Mouse (Mus musculus) forebrain, embryonic 14.5 days (tissue): ENCODE data around the gene Hectd1. TPM values are rescaled to one million over a fixed set of nuclear protein-coding genes. Genes with fewer than 3 reads are reported as not detected.

Experiments
- ATAC-seq: fragments of 200-750 bp; cut with Nextera tagmentation; 2 replicates; pipeline ENCODE4 v1.8.0; 2017; ENCODE audit warnings: mild to moderate bottlenecking, moderate library complexity
- DNase-seq: peaks from one replicate; pipeline ENCODE4 v3.0.0-alpha.2; 2015; ENCODE audit warnings: low spot score
- H3K27ac ChIP-seq: fragments of 300-500 bp; sonication (generic); 2 replicates; pipeline ENCODE4 v1.5.1; 2014; ENCODE audit warnings: low read depth, mild to moderate bottlenecking, control low read depth, low read length, moderate library complexity
- H3K27me3 ChIP-seq: fragments of 300-500 bp; sonication (generic); replicated peaks from 2 replicates; pipeline ENCODE4 v1.6.1; 2014; ENCODE audit warnings: low read length, control low read depth, mixed read lengths; ENCODE audit not compliant: control insufficient read depth, insufficient read depth
- H3K36me3 ChIP-seq: fragments of 300-500 bp; sonication (generic); 2 replicates; pipeline ENCODE4 v1.6.1; 2014; ENCODE audit warnings: low read length, control low read depth; ENCODE audit not compliant: control insufficient read depth, insufficient read depth
- H3K4me1 ChIP-seq: fragments of 300-500 bp; sonication (generic); 2 replicates; pipeline ENCODE4 v1.6.1; 2014; ENCODE audit warnings: antibody characterized with exemption, low read length, control low read depth; ENCODE audit not compliant: control insufficient read depth, insufficient read depth
- H3K4me2 ChIP-seq: fragments of 300-500 bp; sonication (generic); 2 replicates; pipeline ENCODE4 v1.6.1; 2014; ENCODE audit warnings: mild to moderate bottlenecking, control low read depth, low read length
- H3K4me3 ChIP-seq: fragments of 300-500 bp; sonication (generic); 2 replicates; pipeline ENCODE4 v1.5.1; 2014; ENCODE audit warnings: low read depth, low read length, control low read depth
- H3K9ac ChIP-seq: fragments of 300-500 bp; sonication (generic); 2 replicates; pipeline ENCODE4 v1.6.1; 2014; ENCODE audit warnings: mild to moderate bottlenecking, low read length, control low read depth, moderate library complexity
- H3K9me3 ChIP-seq: fragments of 300-500 bp; sonication (generic); replicated peaks from 2 replicates; pipeline ENCODE4 v1.6.1; 2016; ENCODE audit warnings: low read length, control low read depth, mixed read lengths; ENCODE audit not compliant: control insufficient read depth
- WGBS: fragments of 180-500 bp; shearing (Covaris S2); extraction: QIAGEN DNeasy Blood & Tissue Kit; methylation state at CpG from one replicate; pipeline ENCODE4 v1.1.7; 2014; 5-methylcytosine and 5-hydroxymethylcytosine counted together
- polyA plus RNA-seq: library from polyadenylated mRNA; unstranded; fragments of >200 nt; fragmentation: Nextera tagmentation; extraction: Ambion mirVana; gene quantifications from 2 replicates; pipeline ENCODE4 v1.2.1, GENCODE M21; 2014

The Hectd1 gene
- polyA plus RNA-seq, 1 experiment from 2014 or later = 31.1 TPM

DNA sequence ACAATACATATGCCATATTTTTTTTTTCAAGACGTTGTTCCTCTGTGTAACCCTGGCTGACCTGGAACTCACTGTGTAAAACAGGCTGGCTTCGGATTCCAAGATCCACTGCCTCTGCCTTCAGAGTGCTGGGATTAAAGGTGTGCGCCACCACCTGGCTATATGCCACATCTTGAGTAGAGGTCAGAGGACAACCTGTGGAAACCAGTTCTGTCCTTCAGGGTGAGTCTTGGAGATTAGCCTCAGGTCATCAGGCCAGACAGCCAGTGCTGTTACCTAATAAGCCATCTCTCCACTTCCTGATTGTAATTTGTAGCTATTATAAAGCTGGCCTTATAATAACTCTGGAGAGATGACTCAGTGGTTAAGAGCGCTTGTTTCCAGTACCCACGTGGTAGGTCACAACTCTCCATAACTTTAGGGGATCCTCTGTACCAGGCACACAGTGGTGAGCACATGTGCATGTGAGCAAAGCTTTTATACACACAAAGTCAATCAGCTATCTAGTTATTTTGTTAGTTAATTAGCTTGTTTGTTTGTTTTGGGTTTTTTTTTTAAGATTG lies 122.6 kb downstream of the Hectd1 start:
- WGBS = 82% methylated on average over 5 of the region's 5 CpGs
- 0 out of 2 replicates have a peak, but pooled peaks cover 4% of the 10 kb centered on the region for H3K36me3 ChIP-seq
- no peak for DNase-seq
- ATAC-seq = no peak
- no peaks in the 10 kb centered on the region for H3K27me3 ChIP-seq
- H3K4me3 ChIP-seq = no peak overlapping the region
- H3K9me3 ChIP-seq = no peaks in the 10 kb centered on the region
- H3K4me1 ChIP-seq = no peaks in the 10 kb centered on the region
- H3K27ac ChIP-seq = no peak overlapping the region
- no peak overlapping the region for H3K9ac ChIP-seq
- H3K4me2 ChIP-seq = no peak overlapping the region

DNA sequence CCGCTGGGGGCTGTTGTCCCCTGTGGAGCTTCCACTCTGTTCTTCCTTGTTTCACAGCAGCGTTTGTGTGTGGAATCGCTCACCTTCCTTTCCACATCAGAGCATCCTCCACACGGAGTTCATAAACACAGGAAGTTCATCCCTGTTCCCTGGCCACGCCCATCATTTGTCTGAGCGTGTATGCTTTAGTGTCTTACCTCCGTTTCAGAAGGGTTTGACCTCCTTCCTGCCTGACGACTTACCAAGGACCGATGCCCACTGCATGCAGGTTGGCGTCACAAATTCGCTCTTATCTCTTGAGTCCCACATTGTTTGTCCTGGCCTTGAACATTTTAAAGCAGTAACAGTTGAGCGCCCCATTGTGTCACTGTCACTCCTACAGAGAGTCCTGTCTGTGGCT lies 123.6 kb downstream of the Hectd1 start:
- no peak overlapping the region for H3K4me2 ChIP-seq
- H3K9me3 ChIP-seq = no peaks in the 10 kb centered on the region
- H3K27me3 ChIP-seq = no peaks in the 10 kb centered on the region
- WGBS = 85% methylated on average over 12 of the region's 12 CpGs
- 0 out of 2 replicates have a peak, but pooled peaks cover 4% of the 10 kb centered on the region for H3K36me3 ChIP-seq
- H3K9ac ChIP-seq = no peak overlapping the region
- no peak for DNase-seq
- H3K4me1 ChIP-seq = no peaks in the 10 kb centered on the region
- H3K27ac ChIP-seq = no peak overlapping the region
- no peak for ATAC-seq
- H3K4me3 ChIP-seq = no peak overlapping the region

DNA sequence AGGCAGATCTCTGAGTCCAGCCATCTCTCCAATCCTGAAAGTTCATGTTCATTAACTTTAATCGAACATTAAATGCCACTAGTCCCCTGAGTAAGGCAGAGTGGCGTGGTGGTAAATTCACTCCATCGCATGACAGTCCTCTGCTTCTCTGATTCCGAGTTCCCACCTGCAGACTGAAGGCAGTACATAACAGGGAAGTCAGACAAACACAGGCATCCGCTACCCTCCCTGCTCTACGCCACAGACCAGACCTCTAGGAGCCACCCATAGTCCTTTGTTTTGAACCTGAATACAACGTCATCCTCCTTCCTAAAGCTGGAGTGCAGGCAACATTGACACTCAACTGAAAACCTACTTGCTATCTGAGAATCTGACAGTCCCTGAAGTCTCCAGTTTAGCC lies 124.8 kb downstream of the Hectd1 start:
- 72% methylated on average over 7 of the region's 7 CpGs for WGBS
- no peak for ATAC-seq
- H3K36me3 ChIP-seq = 0 out of 2 replicates have a peak, but pooled peaks cover 4% of the 10 kb centered on the region

DNA sequence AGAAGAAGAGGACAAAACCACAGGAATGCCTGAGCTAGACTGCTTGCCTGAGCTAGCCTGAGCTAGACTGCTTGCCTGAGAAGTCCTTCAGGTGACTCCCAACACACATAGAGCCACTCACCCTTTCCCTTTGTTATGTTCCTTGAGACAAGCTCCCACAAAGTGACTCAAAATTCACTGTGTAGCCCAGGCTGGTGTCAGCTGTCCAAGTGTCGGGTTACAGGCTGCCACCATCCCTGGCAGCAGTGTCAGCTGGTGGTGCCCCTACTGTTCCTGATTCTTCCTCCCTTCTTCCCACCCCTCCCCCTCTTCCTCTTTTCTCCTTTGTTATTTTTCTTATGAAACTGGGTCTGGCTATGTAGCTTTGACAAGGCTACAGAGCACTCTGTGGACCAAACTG lies 125.5 kb downstream of the Hectd1 start:
- H3K27ac ChIP-seq = no peak overlapping the region
- H3K4me1 ChIP-seq = no peaks in the 10 kb centered on the region
- no peak overlapping the region for H3K9ac ChIP-seq
- DNase-seq = no peak
- H3K4me3 ChIP-seq = no peak overlapping the region
- no peaks in the 10 kb centered on the region for H3K9me3 ChIP-seq
- H3K36me3 ChIP-seq = 0 out of 2 replicates have a peak, but pooled peaks cover 4% of the 10 kb centered on the region
- 13% methylated on average over 1 of the region's 1 CpGs for WGBS
- H3K4me2 ChIP-seq = no peak overlapping the region
- no peaks in the 10 kb centered on the region for H3K27me3 ChIP-seq
- peak; percentile 40; the same call in 1 of the 2 replicates for ATAC-seq

More for the DNA sequence above, 124.8 kb downstream of the Hectd1 start:
- Histone ChIP-seq H3K9me3 (no peaks in the 10 kb centered on the region), H3K9ac (no peak overlapping the region), H3K27me3 (no peaks in the 10 kb centered on the region), H3K4me1 (no peaks in the 10 kb centered on the region), H3K4me2 (no peak overlapping the region), H3K27ac (no peak overlapping the region), H3K4me3 (no peak overlapping the region)
- no peak for DNase-seq

DNA sequence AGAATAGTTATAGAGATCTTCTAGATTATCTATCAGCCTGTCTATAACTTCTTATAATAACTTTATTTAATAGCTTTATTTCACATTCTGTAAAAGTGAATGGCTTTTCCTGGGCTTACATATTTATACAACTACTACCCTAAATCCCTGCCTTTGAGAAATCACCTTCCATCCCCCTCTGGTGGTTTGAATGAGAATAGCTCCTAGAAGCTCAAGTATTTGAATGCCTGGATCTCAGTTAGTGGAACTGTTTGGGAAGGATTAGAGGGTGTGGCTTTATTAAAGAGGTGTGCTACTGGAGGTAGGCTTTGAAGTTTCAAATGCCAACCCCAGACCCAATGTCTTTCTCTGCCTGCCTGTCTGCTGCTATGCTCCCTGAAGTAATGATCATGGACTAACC lies 127.6 kb downstream of the Hectd1 start:
- no peak for DNase-seq
- no peak overlapping the region for H3K4me2 ChIP-seq
- no peak for ATAC-seq

DNA sequence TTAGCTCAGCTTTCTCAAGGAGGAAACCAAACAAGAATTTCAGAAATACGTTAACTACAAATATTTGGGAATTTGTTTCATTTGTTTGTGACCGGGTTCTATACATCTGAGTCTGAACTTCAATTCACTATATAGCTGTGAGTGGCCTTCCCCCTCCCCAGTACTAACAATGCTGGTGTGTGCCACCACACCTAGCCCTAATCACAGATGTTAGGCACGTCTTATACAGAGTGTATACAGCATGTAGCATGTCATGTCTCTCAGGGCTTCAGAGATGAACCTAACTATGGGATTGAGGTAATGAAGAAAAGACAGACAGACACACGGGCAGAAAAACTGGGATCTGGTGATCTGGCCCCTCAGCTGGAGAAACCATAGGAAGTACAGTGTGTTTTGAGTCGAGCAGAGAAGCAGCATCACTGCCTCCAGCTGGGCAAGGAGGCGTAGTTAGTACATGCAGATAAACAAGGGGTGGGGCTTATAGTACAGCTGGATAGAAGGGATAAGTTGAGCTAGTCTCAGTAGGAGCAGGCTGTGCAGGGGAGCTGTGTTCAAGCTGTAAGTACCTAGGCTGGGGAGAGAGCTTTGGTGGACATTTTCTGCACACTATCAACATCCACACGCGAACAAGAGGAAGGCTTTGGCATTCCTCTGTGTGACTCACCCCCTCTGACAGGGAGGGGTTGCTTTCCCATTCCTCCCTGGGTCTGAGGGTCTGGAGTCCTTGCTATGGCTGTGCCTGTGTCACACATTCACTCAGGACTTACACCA lies 129.5 kb downstream of the Hectd1 start:
- WGBS = 58% methylated on average over 8 of the region's 8 CpGs
- Histone ChIP-seq H3K4me3 (no peak overlapping the region), H3K36me3 (no peaks in the 10 kb centered on the region), H3K4me2 (no peak overlapping the region), H3K27me3 (no peaks in the 10 kb centered on the region), H3K27ac (no peak overlapping the region), H3K4me1 (no peaks in the 10 kb centered on the region), H3K9me3 (no peaks in the 10 kb centered on the region), H3K9ac (no peak overlapping the region)
- ATAC-seq = 0 out of 2 replicates have a peak, but pooled peaks have one; percentile 32
- no peak for DNase-seq

More for the DNA sequence above, 127.6 kb downstream of the Hectd1 start:
- Histone ChIP-seq H3K9me3 (no peaks in the 10 kb centered on the region), H3K4me1 (no peaks in the 10 kb centered on the region), H3K36me3 (0 out of 2 replicates have a peak, but pooled peaks cover 4% of the 10 kb centered on the region), H3K27me3 (no peaks in the 10 kb centered on the region), H3K27ac (no peak overlapping the region), H3K9ac (no peak overlapping the region), H3K4me3 (no peak overlapping the region)

DNA sequence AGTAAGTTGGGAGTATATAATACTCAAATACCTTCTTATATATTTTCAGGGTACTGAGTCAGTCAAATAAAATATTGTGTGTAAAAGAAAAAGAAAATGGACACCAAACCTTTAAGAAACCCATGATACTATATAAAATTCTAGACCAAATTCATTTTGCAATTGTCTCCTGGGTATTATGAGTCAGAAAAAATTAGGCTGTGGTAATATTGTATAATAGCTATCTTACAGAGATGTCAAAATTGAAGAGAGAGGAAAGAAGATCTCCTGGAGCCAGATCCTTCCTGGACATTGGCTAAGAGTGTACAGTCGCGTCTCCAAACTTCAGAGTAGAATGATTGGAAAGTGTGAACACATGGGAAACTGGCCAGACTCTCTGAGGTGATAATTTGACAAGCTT lies 133.2 kb downstream of the Hectd1 start:
- no peak for DNase-seq
- no peaks in the 10 kb centered on the region for H3K27me3 ChIP-seq
- H3K36me3 ChIP-seq = no peaks in the 10 kb centered on the region
- H3K4me1 ChIP-seq = no peaks in the 10 kb centered on the region
- no peak overlapping the region for H3K9ac ChIP-seq
- no peak overlapping the region for H3K4me3 ChIP-seq
- no peaks in the 10 kb centered on the region for H3K9me3 ChIP-seq
- no peak overlapping the region for H3K4me2 ChIP-seq
- no peak overlapping the region for H3K27ac ChIP-seq
- ATAC-seq = no peak
- WGBS = 90% methylated on average over 2 of the region's 2 CpGs

DNA sequence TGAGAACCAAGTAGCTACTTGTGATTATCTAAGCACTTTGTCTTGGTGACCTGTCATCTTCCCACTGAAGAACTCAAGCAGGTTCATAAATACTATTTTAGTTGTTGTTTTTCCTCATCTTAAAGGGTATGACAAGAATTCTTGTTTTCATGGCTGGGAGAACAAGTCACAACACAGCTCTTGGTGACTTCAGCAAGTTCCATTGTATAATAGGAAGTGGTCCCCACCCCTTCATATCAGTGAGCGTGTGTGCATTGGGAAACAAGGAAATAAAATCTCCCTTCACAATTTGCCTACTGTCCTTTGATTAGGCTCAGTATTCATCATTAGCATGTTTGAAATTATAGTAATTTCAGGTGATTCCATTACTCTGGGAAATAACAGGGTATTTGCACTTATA lies 134.4 kb downstream of the Hectd1 start:
- Histone ChIP-seq H3K9ac (no peak overlapping the region), H3K27ac (no peak overlapping the region), H3K36me3 (no peaks in the 10 kb centered on the region), H3K4me1 (no peaks in the 10 kb centered on the region), H3K27me3 (no peaks in the 10 kb centered on the region), H3K4me3 (no peak overlapping the region), H3K9me3 (no peaks in the 10 kb centered on the region), H3K4me2 (no peak overlapping the region)
- WGBS = 93% methylated on average over 1 of the region's 1 CpGs
- ATAC-seq (no peak), DNase-seq (no peak)

DNA sequence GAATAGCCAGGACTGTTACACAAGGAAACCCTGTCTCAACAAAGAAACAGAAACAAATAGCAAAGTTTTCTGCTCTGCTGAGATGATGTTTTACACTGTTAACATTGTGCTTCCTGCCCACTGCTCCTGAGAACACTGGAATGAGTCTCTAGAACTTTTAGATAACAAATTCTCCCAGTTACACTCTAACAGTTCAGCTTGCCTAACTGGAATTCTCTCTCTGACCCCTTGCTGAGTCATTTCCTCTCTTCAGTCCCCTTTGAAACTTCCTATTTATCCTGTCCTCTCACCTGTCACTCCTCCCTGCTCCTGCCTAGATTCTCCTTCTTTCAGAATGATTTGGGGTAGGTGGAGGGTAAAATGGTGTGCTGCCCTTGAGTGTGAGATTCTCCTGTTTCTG lies 135.2 kb downstream of the Hectd1 start:
- no peaks in the 10 kb centered on the region for H3K27me3 ChIP-seq
- DNase-seq (no peak), ATAC-seq (no peak)
- no peak overlapping the region for H3K27ac ChIP-seq
- peaks cover 5% of the 10 kb centered on the region for H3K4me1 ChIP-seq
- no peaks in the 10 kb centered on the region for H3K36me3 ChIP-seq
- no peak overlapping the region for H3K4me3 ChIP-seq
- no peak overlapping the region for H3K9ac ChIP-seq
- H3K4me2 ChIP-seq = no peak overlapping the region
- H3K9me3 ChIP-seq = no peaks in the 10 kb centered on the region
